Mouse (Mus musculus) retina, postnatal 7 days (tissue): ENCODE measurements around the gene Gm49405.
"Not testable (repeated sequence)": the region's sequence is repeated elsewhere in the genome, so short reads cannot be mapped to it uniquely, and the experiment has no call there.

Experiments used
- DNase-seq: peaks from one replicate; pipeline ENCODE4 v3.0.0-alpha.2; 2012; ENCODE audit warnings: low read depth, low spot score

Gene Gm49405

DNA sequence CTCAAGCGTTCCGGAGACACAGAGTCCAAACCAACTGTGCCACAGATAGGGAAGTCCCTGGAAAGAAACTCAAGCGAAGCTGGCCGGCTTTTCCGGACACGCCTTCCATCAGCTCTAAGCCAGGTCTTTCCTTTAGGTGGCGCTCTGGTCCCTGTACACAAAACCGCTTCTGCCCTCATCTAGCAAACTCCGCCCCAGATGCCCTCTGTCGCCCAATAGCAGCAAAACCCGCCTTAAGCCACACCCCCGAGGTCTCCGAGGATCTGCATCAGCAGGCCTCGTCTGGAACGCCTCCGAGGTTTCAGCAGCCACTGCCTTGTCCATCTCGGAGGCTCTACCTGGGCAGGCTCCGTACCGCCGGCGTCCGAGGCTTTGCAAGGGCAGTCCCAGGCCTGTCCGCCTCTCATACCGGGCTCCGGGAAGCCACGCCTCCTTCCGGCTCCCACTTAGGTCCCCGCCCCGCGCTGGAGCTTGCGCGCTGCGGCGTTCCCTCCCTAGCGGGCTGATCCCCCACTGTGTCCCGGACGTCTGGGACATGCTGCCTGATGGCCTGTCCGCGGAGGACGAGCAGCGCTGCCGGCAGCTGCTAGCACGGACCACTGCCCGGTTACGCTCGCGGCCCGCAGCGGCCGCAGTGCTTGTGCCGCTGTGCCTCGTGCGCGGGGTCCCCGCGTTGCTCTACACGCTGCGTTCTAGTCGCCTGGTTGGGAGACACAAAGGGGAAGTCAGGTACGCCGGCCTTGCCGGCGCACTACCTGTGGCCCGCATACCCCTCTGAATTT, at the start of gene Gm49405, which contains the start of gene Nudt8:
Gene Gm49405 (plus strand): TSS at position 508 of the 782 bp plus-strand sequence.
Gene Nudt8 (plus strand): TSS at position 462 of the 782 bp plus-strand sequence.
- DNase-seq = peak; percentile 93

DNA sequence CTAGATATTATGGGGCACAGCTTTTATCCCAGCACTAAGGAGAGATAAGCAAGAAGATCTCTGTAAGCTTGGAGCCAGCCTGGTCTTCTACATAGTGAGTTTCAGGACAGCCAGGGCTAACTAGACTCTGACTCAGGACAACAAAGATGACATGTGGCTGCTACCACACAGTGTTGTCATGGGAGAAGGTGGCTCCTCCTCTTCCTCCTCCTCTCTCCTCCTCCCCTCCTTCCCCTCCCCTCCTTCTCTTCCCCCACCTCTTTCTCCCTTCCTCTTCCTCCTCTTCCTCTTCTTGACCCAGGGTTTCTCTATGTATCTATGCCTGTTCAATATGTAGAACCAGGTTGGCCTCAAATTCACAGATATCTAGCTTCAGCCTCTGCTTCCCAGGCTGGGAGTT, 49.0 kb upstream of the Gm49405 start:
- DNase-seq = no peak

DNA sequence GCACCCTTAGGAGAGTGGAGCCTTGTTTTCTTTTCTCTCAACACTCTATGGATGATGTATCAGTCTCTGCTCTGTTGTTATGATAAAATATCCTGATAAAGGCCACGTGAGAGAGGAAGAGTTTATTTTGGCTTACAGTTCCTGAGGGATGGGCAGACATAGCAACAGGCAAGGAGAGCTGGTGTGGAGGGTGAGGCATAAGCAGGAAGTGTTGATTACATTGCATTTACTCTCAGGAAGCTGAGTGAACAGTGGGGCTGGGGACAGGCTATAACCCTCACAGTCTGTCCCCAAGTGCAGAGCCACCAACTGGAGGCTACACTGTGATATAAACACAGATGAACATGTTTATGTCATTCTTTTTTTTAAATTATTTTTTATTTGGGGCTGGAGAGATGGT, 48.3 kb upstream of the Gm49405 start:
- DNase-seq = no peak

DNA sequence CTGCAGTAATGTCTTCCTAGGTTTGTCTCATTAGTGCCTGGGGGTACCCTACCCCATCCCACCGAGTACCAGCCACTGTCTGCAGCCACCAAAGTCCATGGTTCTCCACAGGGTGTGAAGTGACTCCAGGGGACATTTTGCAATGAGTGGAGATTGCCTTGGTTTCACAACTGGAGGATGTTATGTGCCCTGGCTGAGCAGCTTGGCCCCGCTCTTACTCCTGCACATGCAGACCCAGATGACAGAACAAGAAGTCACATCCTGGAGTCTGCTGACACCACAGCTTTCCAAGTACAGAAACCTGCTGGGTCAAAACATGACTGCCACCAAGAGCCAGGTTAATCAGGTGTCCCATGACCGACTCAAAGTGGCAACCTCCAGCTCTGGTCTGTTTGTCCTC, 45.4 kb upstream of the Gm49405 start:
- no peak for DNase-seq

DNA sequence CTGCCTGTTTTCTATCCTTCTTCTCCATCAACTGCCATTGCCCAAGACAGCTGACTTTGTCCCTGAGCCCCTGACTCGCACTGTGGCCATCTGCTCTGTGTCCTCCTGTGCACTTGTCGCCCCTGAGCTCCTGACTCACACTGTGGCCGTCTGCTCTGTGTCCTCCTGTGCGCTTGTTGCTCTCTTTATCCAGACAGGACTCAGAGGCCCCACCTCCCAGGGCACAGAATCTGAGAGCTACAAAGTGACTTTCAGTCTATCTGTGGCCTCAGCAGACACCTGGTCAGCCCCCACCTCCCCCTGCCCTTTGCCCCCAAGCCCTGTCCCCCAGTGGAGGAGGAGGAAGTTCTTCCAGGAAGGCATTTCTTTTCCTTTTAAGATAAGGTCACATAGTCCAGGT, 44.6 kb upstream of the Gm49405 start:
- DNase-seq = no peak

DNA sequence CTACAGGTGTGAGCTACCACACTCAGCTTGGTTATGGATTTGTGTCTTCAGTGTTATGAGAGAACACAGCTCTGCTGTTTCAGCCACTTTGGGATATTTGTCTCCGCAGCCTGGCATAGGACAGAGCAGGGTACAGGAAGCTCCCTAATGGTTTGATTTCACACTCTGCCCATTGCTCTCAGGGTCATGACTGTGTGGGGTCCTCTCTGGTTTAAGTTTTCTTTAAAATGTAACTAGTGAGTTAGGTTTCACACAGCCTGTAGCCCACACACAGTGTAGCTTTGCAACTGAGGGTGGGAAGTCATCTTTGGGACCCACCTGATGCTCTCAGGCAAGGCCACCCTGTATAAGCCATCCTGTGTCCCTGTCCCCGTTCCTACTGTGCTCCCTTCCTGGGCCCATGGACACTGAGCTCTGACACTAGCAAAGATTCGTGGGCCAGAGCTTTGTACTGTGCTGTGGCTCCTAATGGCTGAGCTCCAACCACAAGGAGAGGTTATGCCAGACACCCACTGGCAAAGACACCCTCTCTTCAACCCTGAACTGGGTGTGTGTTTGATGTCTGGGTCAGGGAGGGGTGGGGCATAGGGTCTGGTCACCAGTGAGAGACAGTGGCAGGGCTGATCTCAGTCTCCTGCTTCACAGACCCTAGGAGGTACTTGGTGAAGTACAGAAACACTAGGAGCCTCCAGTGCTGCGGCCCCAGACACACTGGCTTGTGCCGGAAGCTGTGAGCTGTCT, 43.0 kb upstream of the Gm49405 start:
- DNase-seq = not testable (repeated sequence)

DNA sequence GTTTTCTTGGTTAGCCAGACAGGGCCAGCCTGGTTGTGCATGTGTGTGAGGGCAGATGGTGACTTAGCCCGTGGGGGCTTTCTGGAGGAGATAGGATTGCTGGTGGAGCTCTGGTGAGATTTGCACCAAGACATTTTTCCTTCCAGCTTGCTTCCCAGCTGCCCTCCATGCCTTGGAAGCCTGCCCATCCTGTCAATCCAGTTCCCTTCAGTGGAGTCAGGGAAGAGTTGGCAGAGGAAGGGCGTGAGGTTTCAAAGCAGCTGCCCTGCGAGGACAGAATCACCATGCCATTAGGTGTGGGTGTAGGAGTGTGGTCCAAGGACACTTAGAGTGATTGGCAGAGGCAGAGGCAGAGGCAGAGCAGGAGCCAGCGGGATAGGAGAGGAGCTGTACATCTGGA, 42.0 kb upstream of the Gm49405 start, which contains the start of gene Aldh3b3:
Gene Aldh3b3 (plus strand): TSS at position 176 of the 400 bp plus-strand sequence.
- no peak for DNase-seq

DNA sequence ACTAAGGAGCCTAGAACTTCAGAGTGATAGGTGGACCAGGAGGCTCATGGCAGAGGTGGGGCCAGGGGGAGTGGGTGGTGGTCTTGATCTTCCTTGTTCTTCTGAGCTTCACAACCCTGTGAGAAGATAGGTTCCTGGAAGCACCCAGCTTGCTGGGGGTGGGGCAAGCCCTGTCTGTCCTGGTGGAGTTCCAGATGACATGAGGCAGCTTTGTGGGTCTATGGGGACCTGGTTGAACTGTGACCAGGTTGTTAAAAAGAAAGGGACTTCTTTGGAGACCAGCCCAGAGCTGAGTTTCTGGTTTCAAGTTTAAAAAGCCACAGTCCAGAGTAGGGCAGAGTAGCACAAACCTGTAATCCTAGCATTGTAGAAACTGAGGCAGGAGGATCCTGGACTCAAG, 41.4 kb upstream of the Gm49405 start:
- DNase-seq = no peak

DNA sequence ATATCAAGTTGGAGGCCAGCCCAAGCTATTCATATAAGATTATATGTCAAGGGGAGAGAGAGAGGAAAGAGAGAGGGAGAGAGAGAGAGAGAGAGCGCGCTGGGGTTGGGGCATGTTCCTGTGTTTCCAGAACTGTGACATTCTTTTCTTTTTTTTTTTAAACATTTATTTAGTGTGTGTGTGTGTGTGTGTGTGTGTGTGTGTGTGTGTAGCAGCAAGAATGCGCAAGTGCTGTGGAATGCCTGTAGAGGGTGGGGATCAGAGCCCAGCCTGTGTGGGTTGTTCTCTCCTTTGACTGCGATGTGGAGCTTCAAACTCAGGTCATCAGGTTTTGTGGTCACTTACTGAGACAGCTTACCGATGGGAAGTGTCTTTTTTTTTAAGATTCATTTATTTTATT, 40.2 kb upstream of the Gm49405 start:
- DNase-seq = no peak

DNA sequence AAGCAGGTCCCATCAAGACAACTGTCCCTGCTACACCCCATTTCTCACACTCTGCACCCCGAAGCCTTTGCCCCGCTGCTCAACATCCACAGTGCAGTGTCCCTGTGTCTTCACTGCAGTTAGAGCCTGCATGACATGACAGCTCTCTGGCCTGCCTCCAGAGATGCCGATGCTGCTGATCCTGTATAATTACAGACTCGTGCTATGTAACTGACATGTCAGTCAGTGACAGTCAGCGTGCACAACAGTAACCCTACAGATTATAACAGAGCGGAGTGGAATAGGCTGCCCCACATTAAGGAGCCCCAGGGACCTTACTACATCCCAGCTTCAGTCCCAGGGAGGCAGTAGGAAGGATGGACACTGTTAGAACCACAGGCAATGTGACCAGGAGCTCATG, 38.6 kb upstream of the Gm49405 start:
- DNase-seq = not testable (repeated sequence)

DNA sequence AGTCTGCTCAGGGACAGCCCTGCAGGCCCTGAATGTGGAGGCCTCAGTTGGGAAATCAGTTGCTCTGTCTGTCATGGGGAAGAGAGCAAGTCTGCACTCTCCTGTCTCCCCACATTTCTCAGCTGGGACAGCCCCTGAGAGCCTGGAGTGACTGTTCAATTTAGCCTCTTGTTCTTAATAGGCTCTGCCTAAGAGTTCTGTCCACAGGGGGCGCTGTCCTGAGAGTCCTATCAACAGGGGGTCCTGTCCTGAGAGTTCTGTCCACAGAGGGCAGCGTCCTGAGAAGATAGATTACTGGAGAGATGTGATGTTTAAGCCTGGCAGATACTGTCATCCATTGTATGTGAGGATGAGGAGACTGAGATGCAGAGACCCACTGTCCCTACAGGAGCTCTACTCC, 38.0 kb upstream of the Gm49405 start:
- DNase-seq = no peak

DNA sequence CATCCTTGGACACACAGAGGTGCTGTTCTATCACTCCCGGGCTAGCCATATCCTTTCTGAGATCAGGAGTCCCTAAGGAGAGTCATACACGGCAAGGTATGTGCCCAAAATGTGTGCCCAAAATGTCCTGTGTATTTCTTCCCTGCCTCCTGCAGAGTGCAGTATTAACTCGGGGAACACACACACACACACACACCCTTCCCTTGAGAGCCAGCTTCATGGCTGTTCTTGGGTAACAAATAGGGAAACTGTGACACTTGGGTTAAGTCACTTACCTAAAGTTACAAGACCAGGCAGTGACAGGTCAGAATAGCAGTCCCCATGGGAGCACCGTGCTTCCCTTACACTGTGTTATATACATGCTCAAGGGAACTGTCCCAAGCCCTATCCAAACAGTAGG, 36.4 kb upstream of the Gm49405 start:
- DNase-seq = no peak

DNA sequence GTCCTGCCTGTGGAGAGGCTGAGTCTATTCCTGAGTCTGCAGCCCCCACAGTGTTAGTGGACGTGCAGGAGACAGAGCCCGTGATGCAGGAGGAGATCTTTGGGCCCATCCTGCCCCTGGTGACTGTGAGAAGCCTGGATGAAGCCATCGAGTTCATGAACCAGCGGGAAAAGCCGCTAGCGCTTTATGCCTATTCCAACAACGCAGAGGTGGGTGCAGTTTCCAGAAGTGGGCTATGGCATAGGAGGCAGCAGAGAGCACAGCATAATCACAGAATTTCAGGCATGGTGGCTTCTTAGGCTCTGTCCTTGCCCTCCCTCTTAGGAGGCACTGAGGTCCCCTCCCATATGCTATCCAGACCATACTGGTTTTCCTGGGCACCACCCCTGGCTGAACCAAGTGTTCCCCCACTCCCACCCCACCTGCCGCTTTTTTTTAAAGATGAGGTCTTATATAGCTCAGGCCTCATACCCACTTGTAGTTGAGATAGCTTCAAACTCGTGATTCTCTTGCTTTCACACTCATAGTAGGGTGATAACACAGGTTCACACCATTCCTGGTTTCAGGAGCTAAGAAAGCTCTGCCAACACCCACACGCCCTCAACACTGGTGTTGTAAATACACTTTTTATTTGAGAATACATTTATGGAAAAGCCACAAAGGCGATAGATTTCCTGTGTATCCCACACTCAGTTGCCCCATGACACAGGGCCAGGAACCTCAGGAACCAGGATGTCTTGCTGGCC, 33.9 kb upstream of the Gm49405 start:
- no peak for DNase-seq

DNA sequence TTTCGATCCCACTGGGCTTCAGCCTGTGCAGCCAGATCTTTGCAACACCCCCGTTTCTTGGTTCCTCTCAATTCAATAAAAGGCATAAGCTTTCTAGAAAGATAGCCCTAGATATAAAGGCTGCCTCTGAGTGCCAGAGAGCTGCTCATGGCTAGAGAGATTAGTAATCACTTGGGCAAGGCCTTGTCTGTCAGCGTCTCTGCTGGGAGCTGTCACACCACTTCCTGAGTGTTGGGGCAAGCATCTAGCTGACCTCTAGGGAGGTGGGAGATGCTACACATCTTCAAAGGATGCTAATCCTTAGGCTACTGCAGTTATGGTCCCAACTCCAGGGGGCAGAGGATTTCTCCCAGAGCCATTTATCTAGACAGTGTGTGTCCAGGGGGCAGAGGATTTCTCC, 33.2 kb upstream of the Gm49405 start:
- DNase-seq = no peak

DNA sequence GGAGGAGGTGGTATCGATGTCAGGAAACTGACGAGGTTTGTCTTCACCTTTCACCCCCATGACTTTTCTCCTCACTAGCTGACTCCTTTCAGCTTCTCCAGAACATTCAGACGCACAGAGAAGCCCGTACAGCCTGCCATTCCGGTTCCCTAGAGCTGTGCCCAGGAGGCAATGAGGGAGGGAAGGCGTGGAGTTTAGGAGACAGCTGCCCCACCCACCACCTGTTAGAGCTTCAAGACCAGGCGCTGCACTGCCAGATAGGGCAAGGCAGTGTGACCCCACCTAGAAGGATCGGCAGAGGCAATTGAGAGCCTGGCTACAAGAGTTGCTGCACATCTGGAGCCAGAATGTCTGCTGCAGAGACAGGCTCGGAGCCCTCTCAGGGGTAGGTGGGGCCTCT, 28.2 kb upstream of the Gm49405 start, which contains the start of gene Aldh3b2:
Gene Aldh3b2 (plus strand): TSS at position 100 of the 400 bp plus-strand sequence.
- no peak for DNase-seq

DNA sequence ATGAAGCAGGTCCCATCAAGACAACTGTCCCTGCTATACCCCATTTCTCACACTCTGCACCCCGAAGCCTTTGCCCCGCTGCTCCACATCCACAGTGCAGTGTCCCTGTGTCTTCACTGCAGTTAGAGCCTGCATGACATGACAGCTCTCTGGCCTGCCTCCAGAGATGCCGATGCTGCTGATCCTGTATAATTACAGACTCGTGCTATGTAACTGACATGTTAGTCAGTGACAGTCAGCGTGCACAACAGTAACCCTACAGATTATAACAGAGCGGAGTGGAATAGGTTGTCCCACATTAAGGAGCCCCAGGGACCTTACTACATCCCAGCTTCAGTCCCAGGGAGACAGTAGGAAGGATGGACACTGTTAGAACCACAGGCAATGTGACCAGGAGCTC, 25.8 kb upstream of the Gm49405 start:
- DNase-seq = not testable (repeated sequence)

DNA sequence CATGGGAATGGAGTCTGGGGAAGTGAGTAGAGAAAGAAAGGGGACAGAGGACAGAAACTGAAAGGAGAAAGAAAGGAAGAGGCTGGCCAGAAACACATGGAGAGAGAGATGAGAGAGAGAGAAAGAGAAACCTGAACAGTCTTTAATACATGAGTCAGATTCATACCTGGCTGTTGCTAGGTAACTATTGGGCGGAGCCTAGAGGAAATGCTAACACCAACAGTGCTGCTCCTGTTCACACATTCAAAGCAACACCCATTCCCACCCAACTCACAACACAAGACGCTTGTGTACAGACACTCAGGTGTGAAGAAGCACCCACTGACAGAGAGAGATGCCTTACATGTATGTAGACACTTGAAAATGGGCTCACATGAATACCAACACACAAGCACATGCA, 24.6 kb upstream of the Gm49405 start:
- no peak for DNase-seq

DNA sequence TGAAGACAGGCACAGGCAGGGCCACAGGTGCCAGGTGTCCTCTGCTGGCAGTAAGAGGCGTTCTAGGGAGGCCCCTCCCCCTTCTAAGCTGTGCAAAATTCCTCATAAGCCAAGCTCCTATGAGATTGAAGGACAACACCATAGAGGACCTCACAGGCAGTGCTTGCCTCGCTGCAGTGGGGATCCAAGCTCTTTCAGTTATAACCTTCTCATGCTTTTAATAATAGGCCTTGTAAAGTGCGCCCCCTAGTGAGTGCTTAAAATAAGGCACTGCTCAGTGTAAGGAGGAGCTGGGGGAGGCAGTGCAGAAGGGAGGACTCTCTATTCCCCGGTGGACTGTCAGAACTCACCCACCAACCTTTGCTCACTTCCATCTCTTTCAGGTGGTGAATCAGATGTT, 20.1 kb upstream of the Gm49405 start:
- DNase-seq = peak; percentile 83

DNA sequence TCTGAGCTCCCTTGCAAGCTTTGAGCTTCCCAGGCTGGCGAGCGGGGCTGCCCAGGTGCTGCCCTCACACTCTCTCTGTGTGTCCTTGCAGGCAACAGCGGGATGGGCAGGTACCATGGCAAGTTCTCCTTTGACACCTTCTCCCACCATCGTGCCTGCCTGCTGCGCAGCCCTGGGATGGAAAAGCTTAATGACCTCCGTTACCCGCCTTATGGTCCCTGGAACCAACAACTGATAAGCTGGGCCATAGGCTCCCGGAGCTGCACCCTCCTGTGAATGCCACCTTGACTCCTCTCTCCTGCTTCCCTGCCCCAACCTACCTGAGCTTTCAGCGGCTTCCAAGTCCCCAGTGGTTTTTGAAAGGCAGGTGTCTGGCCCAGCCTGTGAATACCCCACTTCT, 19.5 kb upstream of the Gm49405 start:
- DNase-seq = no peak

DNA sequence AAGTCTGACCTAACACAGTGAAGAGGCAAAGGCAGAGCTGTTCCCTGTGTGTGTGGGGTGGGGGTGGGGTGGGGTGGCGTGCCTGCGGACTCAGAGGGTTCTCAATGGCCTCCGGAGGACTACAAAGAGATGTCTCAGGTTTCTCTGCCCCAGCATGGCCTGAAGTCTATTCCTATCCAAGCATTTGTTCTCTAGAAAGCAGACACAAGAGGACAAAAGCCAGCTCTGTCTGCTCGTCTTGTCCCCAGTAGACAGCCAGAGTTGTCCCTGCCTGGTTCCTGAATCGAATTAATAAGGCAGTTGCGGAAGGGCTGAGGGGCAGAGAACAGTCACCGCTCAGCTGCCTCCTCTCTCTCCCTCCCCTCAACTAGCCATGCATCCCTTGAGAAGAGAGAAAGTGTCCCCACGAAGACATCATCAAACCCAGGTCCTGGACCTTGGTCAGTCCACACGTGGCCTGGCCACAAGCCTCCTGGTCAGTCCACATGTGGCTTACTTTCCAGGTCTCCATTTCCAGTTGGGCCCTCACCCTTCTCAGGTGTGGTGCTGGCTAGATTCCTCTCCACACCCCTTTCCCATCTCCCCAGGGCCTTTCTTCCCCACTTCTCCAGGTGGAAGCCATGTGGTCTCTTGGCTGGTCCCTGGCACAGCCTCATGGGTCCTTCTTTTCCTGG, 16.8 kb upstream of the Gm49405 start:
- DNase-seq = no peak

DNA sequence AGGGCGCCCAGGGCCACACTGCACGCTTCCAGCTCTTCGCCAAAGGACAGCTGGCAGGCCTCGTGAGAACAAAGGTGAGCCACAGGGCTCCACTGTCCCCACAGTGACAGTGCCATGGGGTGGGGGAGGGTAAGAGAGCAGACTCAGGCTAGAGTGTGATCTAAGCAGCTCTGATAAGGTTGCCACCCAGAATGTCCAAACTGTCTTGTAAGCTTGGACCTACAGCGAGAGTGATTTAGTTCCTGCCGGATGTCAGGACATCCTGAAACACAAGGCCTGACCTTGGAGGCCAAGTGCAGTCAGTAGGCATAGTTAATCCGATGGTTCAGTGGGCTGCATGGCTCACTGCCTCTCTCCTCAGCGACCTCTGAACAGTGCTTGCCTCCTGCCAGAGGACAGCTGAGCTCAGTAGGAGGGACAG, 15.2 kb upstream of the Gm49405 start:
- no peak for DNase-seq

DNA sequence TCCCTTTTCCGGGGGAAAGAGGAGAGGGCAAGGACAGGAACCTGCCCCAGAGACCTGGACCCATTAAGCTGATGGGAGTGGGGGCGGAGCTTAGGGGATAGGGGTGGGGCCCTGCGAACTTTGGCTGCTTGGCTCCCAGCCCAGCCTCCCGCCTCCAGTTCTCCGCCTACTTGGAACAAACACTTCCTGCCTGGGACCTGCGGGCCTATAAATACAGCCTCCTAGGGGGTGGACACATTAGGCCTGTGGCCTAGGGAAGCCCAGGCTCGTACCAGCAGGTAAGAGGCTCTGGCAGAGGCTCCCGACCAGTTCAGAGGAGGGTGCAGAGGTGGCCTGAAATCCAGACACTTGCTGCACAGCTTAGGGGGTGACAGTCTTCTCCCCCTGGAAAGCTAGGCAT, 14.1 kb upstream of the Gm49405 start, which contains the start of gene Acy3:
Gene Acy3 (plus strand): TSS at position 237 of the 400 bp plus-strand sequence.
- no peak for DNase-seq
